Mouse (Mus musculus) kidney, postnatal 0 days (tissue): ENCODE results near the gene Gm20388. TPM values are rescaled to one million over a fixed set of nuclear protein-coding genes. Genes with fewer than 3 reads are reported as not detected.

Experiments
- ATAC-seq: fragments of 200-750 bp; cut with Nextera tagmentation; replicated peaks from 2 replicates; pipeline ENCODE4 v1.8.0; 2017; ENCODE audit warnings: low read depth, moderate number of reproducible peaks, moderate TSS enrichment, moderate library complexity; ENCODE audit not compliant: low FRiP score
- DNase-seq: peaks from one replicate; pipeline ENCODE4 v3.0.0-alpha.2; 2016; ENCODE audit warnings: low spot score
- H3K27ac ChIP-seq: fragments of 300-500 bp; sonication (generic); 2 replicates; pipeline ENCODE4 v1.5.1; 2014; ENCODE audit warnings: mild to moderate bottlenecking
- H3K27me3 ChIP-seq: fragments of 300-500 bp; sonication (generic); 2 replicates; pipeline ENCODE4 v1.6.1; 2014; ENCODE audit warnings: low read length, mixed read lengths; ENCODE audit not compliant: insufficient read depth
- H3K36me3 ChIP-seq: fragments of 300-500 bp; sonication (generic); 2 replicates; pipeline ENCODE4 v1.6.1; 2014; ENCODE audit warnings: low read length, mixed read lengths; ENCODE audit not compliant: insufficient read depth
- H3K4me1 ChIP-seq: fragments of 300-500 bp; sonication (generic); replicated peaks from 2 replicates; pipeline ENCODE4 v1.6.1; 2014; ENCODE audit warnings: antibody characterized with exemption, low read length, mixed read lengths; ENCODE audit not compliant: insufficient read depth
- H3K4me2 ChIP-seq: fragments of 300-500 bp; sonication (generic); 2 replicates; pipeline ENCODE4 v1.6.1; 2014; ENCODE audit warnings: mild to moderate bottlenecking, low read length, moderate library complexity, mixed read lengths
- H3K4me3 ChIP-seq: fragments of 300-500 bp; sonication (generic); replicated peaks from 2 replicates; pipeline ENCODE4 v1.5.1; 2014; ENCODE audit warnings: low read depth, low read length
- H3K9ac ChIP-seq: fragments of 300-500 bp; sonication (generic); 2 replicates; pipeline ENCODE4 v1.6.1; 2014; ENCODE audit warnings: low read depth, low read length
- H3K9me3 ChIP-seq: fragments of 300-500 bp; sonication (generic); replicated peaks from 2 replicates; pipeline ENCODE4 v1.6.1; 2016; ENCODE audit warnings: low read length, inconsistent platforms, mixed read lengths
- CTCF ChIP-seq: IDR thresholded peaks from 2 replicates; pipeline ENCODE4 v1.5.1; 2016; ENCODE audit warnings: antibody characterized with exemption, low read depth, mild to moderate bottlenecking, moderate library complexity
- WGBS: fragments of 180-500 bp; shearing (Covaris S2); extraction: QIAGEN DNeasy Blood & Tissue Kit; methylation state at CpG from one replicate; pipeline ENCODE4 v1.1.7; 2014; 5-methylcytosine and 5-hydroxymethylcytosine counted together
- polyA plus RNA-seq: library from polyadenylated mRNA; unstranded; fragments of >200 nt; fragmentation: Nextera tagmentation; extraction: Ambion mirVana; gene quantifications from 2 replicates; pipeline ENCODE4 v1.2.1, GENCODE M21; 2015

Gene Gm20388
- polyA plus RNA-seq, 1 experiment from 2014 or later = not detected

GRCm38 (mm10) chr8:122610209-122610608 lies 2699.6 kb downstream of the Gm20388 start:
- no peak for TF ChIP-seq CTCF
- H3K9ac ChIP-seq = no peak overlapping the region
- DNase-seq = no peak
- no peak overlapping the region for H3K27ac ChIP-seq
- H3K9me3 ChIP-seq = no peaks in the 10 kb centered on the region
- H3K4me1 ChIP-seq = peaks cover 8% of the 10 kb centered on the region; the same call in 1 of the 2 replicates
- peak overlapping the region; percentile 79 for H3K4me2 ChIP-seq
- H3K36me3 ChIP-seq = 0 out of 2 replicates have a peak, but pooled peaks cover 3% of the 10 kb centered on the region
- no peak overlapping the region for H3K4me3 ChIP-seq
- WGBS = 59% methylated on average over 4 of the region's 4 CpGs
- no peak for ATAC-seq
- no peaks in the 10 kb centered on the region for H3K27me3 ChIP-seq

GRCm38 (mm10) chr8:122610612-122611277 lies 2700.1 kb downstream of the Gm20388 start:
- H3K9ac ChIP-seq = peak overlapping the region; percentile 56
- ATAC-seq (peak; percentile 46), DNase-seq (peak; percentile 66)
- H3K36me3 ChIP-seq = 0 out of 2 replicates have a peak, but pooled peaks cover 3% of the 10 kb centered on the region
- no peaks in the 10 kb centered on the region for H3K27me3 ChIP-seq
- peak overlapping the region; percentile 60 for H3K4me3 ChIP-seq
- peaks cover 8% of the 10 kb centered on the region; the same call in 1 of the 2 replicates for H3K4me1 ChIP-seq
- TF ChIP-seq CTCF = no peak
- 4% methylated on average over 20 of the region's 20 CpGs for WGBS
- no peaks in the 10 kb centered on the region for H3K9me3 ChIP-seq
- H3K27ac ChIP-seq = peak overlapping the region; percentile 76
- H3K4me2 ChIP-seq = peak overlapping the region; percentile 79

GRCm38 (mm10) chr8:122611295-122612133 lies 2700.9 kb downstream of the Gm20388 start, which contains the start of the genes Galns and Trappc2l:
Gene Galns, minus strand, starts transcription at chr8:122611463.
Gene Trappc2l, plus strand, starts transcription at chr8:122611640.
- Histone ChIP-seq H3K27me3 (no peaks in the 10 kb centered on the region), H3K9me3 (no peaks in the 10 kb centered on the region), H3K9ac (peak within 1 kb of the TSS; percentile 69), H3K27ac (peak within 1 kb of the TSS; percentile 83), H3K4me3 (peak within 1 kb of the TSS; percentile 60), H3K4me1 (peaks cover 8% of the 10 kb centered on the region; the same call in 1 of the 2 replicates), H3K4me2 (peak within 1 kb of the TSS; percentile 79), H3K36me3 (0 out of 2 replicates have a peak, but pooled peaks cover 3% of the 10 kb centered on the region)
- ATAC-seq (peak; percentile 94), DNase-seq (peak; percentile 100)
- peak; percentile 75 for TF ChIP-seq CTCF
- WGBS = under 1% methylated on average over 55 of the region's 57 CpGs

- Histone ChIP-seq H3K4me3 (no peak overlapping the region), H3K36me3 (0 out of 2 replicates have a peak, but pooled peaks cover 3% of the 10 kb centered on the region), H3K9me3 (no peaks in the 10 kb centered on the region), H3K4me2 (no peak overlapping the region), H3K9ac (0 out of 2 replicates have a peak overlapping the region, but pooled peaks have one; percentile 27), H3K4me1 (peaks cover 19% of the 10 kb centered on the region), H3K27ac (no peak overlapping the region), H3K27me3 (no peaks in the 10 kb centered on the region)
- ATAC-seq (no peak), DNase-seq (no peak)
- WGBS = 56% methylated on average over 9 of the region's 9 CpGs
- TF ChIP-seq CTCF = no peak
Measured at GRCm38 (mm10) chr8:122616181-122616905, 2705.7 kb downstream of the Gm20388 start.

DNA sequence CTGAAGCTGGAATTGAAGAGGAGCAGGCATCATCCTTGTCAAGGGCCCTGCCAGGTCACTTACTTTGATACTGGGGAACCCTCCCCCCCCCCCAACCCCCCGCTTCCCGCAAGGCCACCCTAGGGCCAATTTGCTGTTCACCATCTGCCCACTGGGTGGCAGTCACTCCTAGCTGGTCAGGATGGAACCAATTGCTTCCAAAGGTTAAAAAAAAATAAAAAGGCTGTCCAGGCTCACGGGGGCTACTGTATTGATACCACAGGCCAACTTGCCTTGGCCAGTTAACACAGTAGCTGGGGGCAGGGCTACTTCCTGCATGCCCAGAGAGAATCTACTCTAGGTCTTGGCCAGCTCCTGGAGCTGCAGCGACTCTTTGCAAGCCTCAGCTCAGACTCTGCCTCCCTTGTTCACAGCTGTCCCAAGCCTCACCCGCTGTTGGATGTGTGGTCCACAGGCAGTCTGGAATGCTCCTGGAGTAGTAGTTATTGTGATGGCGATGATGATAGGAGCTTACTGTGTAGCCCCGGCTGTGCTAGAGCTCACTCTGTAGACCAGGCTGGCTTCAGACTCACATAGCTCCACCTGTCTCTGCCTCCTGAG lies 2707.4 kb downstream of the Gm20388 start:
- H3K27ac ChIP-seq = no peak overlapping the region
- DNase-seq = peak; percentile 90
- peaks cover 13% of the 10 kb centered on the region for H3K4me1 ChIP-seq
- H3K4me2 ChIP-seq = no peak overlapping the region
- 39% methylated on average over 5 of the region's 7 CpGs for WGBS
- H3K9ac ChIP-seq = no peak overlapping the region
- no peaks in the 10 kb centered on the region for H3K9me3 ChIP-seq
- 0 out of 2 replicates have a peak, but pooled peaks cover 3% of the 10 kb centered on the region for H3K36me3 ChIP-seq
- H3K4me3 ChIP-seq = no peak overlapping the region
- peak; percentile 71 for TF ChIP-seq CTCF
- H3K27me3 ChIP-seq = no peaks in the 10 kb centered on the region
- ATAC-seq = no peak; the same call in 1 of the 2 replicates
